Mouse (Mus musculus): ENCODE measurements around the gene Apold1. TPM values are rescaled to one million over a fixed set of nuclear protein-coding genes. Genes with fewer than 3 reads are reported as not detected.
A peak's percentile ranks its signal among the peaks of the same experiment; 100 is the strongest.

Gene Apold1
- 1 to 10 TPM; 3.9 to 4.7 TPM for total RNA-seq (2021)
- 2.0 TPM in 2 replicates for polyA plus RNA-seq (2012; rRNA removed)
- long read RNA-seq, partial matches to known transcripts: 0 of 2 reads
- long read RNA-seq, other reads (novel, unspliced or antisense): 0 of 2 reads

GRCm38 (mm10) chr6:134981231-134982062 lies at the start of gene Apold1:
Apold1 (plus strand) TSS chr6:134981718.
- peak; percentile 61 for DNase-seq

- DNase-seq: no peak
These were observed 48.9 kb upstream of the Apold1 start for GRCm38 (mm10) chr6:134932486-134933206.

GRCm38 (mm10) chr6:134933207-134933558 lies 48.3 kb upstream of the Apold1 start:
- no peak for DNase-seq

- DNase-seq: no peak
These were observed 47.2 kb upstream of the Apold1 start for GRCm38 (mm10) chr6:134934305-134934704.

GRCm38 (mm10) chr6:134939781-134940180 lies 41.7 kb upstream of the Apold1 start:
- no peak for DNase-seq

- no peak for DNase-seq
These were observed 37.6 kb upstream of the Apold1 start for GRCm38 (mm10) chr6:134943759-134944407.

GRCm38 (mm10) chr6:134946054-134946453 lies 35.5 kb upstream of the Apold1 start:
- no peak for DNase-seq

- no peak for DNase-seq
These were observed 34.7 kb upstream of the Apold1 start for GRCm38 (mm10) chr6:134946858-134947257.

- DNase-seq: peak; percentile 60
These were observed 34.0 kb upstream of the Apold1 start for GRCm38 (mm10) chr6:134947311-134948087.

GRCm38 (mm10) chr6:134948522-134949061 lies 32.9 kb upstream of the Apold1 start:
- no peak for DNase-seq

GRCm38 (mm10) chr6:134949241-134949640 lies 32.3 kb upstream of the Apold1 start:
- DNase-seq: no peak

- no peak for DNase-seq
These were observed 30.2 kb upstream of the Apold1 start for GRCm38 (mm10) chr6:134951364-134951763.

- peak; percentile 84 for DNase-seq
These were observed 27.5 kb upstream of the Apold1 start for GRCm38 (mm10) chr6:134953976-134954375.

- DNase-seq: no peak
These were observed 25.1 kb upstream of the Apold1 start for GRCm38 (mm10) chr6:134956388-134956787.

- no peak for DNase-seq
These were observed 20.2 kb upstream of the Apold1 start for GRCm38 (mm10) chr6:134961286-134961685.

GRCm38 (mm10) chr6:134961858-134962517 lies 19.5 kb upstream of the Apold1 start:
- peak; percentile 67 for DNase-seq

- DNase-seq: no peak
These were observed 19.0 kb upstream of the Apold1 start for GRCm38 (mm10) chr6:134962518-134962893.

- DNase-seq: no peak
These were observed 17.6 kb upstream of the Apold1 start for GRCm38 (mm10) chr6:134963910-134964309.

- no peak for DNase-seq
These were observed 14.8 kb upstream of the Apold1 start for GRCm38 (mm10) chr6:134966681-134967080.

GRCm38 (mm10) chr6:134968326-134968725 lies 13.2 kb upstream of the Apold1 start:
- DNase-seq: no peak

GRCm38 (mm10) chr6:134969498-134969897 lies 12.0 kb upstream of the Apold1 start:
- DNase-seq: peak; percentile 9
